ENCODE assay signal across 16 mouse cellular contexts in the genomic region with DNA sequence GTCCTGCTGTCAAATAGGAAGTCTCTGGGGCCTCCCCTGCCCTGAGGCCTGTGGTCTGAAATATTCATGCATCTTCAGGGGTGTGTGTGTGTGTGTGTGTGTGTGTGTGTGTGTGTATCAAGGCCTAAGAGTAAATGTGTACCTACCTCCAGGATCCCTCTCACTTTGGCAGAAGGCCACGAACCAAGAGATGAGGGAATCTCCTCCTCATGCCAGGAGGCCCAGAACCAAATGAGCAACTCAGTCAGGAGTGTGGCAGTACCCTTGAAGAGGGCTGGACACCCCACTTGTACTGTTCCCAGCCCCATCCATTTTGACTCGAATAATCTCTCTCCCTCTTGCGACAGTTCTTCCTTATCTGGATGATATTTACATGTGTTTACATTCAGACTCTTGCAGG. TPM values are rescaled to one million over a fixed set of nuclear protein-coding genes. Genes with fewer than 3 reads are reported as not detected.
DNase-seq lines count a peak whose midpoint lies in the region; ATAC-seq and TF ChIP-seq lines count a peak whose summit lies in the region.
"Had no signal": no experiment of that assay in that cellular context is flagged by ENCODE, and none has a peak within 500 bp of the region (broad histone marks: within the 10 kb centered on the region; RNA-seq: fewer than 3 reads in every experiment).

No protein-coding gene starts in this region.

- no peaks in the 10 kb centered on the region for H3K9me3 ChIP-seq in heart, postnatal 0 days (replicated peaks; ENCODE audit: control insufficient read depth, low read length)
- H3K9me3 ChIP-seq in heart, embryonic 12.5 days (replicated peaks): no peaks in the 10 kb centered on the region
- H3K9me3 ChIP-seq in kidney, embryonic 16.5 days (ENCODE audit: low read length): no peaks in the 10 kb centered on the region
- H3K9me3 ChIP-seq: embryonic facial prominence, embryonic 15.5 days; limb, embryonic 15.5 days; midbrain, embryonic 13.5 days; neural tube, embryonic 15.5 days had no signal

- TF ChIP-seq EP300 in heart, postnatal 0 days (IDR thresholded peaks at IDR 0.05; ENCODE audit: low read depth): no peak

- H3K27me3 ChIP-seq in heart, postnatal 0 days (ENCODE audit: control insufficient read depth, insufficient read depth, low read length): no peaks in the 10 kb centered on the region
- H3K27me3 ChIP-seq in heart, embryonic 12.5 days (replicated peaks): no peaks in the 10 kb centered on the region
- H3K27me3 ChIP-seq in kidney, embryonic 16.5 days (ENCODE audit: insufficient read depth, low read length): no peaks in the 10 kb centered on the region
- H3K27me3 ChIP-seq: embryonic facial prominence, embryonic 15.5 days; limb, embryonic 15.5 days had no signal

- DNase-seq in cerebellum, adult 9-10 months: peak; percentile 66
- no peak for DNase-seq in cerebellum, postnatal 4 days (ENCODE audit: low spot score in 2 of 2)
- DNase-seq in heart, postnatal 0 days (ENCODE audit: low spot score): no peak
- peak; percentile 53 for DNase-seq in kidney, postnatal 10 days
- DNase-seq in A20 (ENCODE audit: low read depth, low spot score): peak; percentile 83
- DNase-seq in ovary, postnatal 36 days (ENCODE audit: low spot score): no peak
- DNase-seq: cerebellum, adult 11 months; thymus, postnatal 4 days had no signal

- peaks cover 47% of the 10 kb centered on the region for H3K4me1 ChIP-seq in heart, postnatal 0 days (ENCODE audit: control insufficient read depth, insufficient read depth)
- H3K4me1 ChIP-seq in heart, embryonic 12.5 days (replicated peaks): peaks cover 32% of the 10 kb centered on the region
- peaks cover 9% of the 10 kb centered on the region for H3K4me1 ChIP-seq in kidney, embryonic 16.5 days (ENCODE audit: insufficient read depth, low read length)

- H3K4me2 ChIP-seq in heart, postnatal 0 days (ENCODE audit: low read depth, low read length): no peak overlapping the region
- no peak overlapping the region for H3K4me2 ChIP-seq in heart, embryonic 12.5 days
- no peak overlapping the region for H3K4me2 ChIP-seq in kidney, embryonic 16.5 days (replicated peaks; ENCODE audit: low read depth, low read length)
- H3K4me2 ChIP-seq: embryonic facial prominence, embryonic 15.5 days had no signal

- no peak; the same call in 1 of the 2 replicates for TF ChIP-seq CTCF in heart, postnatal 0 days (IDR thresholded peaks at IDR 0.05; ENCODE audit: low read depth)

- no peak overlapping the region for H3K4me3 ChIP-seq in heart, postnatal 0 days (ENCODE audit: low read depth, low read length)
- no peak overlapping the region for H3K4me3 ChIP-seq in heart, embryonic 12.5 days
- no peak overlapping the region for H3K4me3 ChIP-seq in kidney, embryonic 16.5 days (ENCODE audit: low read length)
- H3K4me3 ChIP-seq: embryonic facial prominence, embryonic 15.5 days; limb, embryonic 15.5 days; midbrain, embryonic 13.5 days; myocyte; neural tube, embryonic 15.5 days had no signal

- H3K9ac ChIP-seq in heart, postnatal 0 days (replicated peaks; ENCODE audit: low read depth, low read length): no peak overlapping the region
- H3K9ac ChIP-seq in heart, embryonic 12.5 days: no peak overlapping the region
- no peak overlapping the region for H3K9ac ChIP-seq in kidney, embryonic 16.5 days (replicated peaks; ENCODE audit: low read length)
- H3K9ac ChIP-seq: embryonic facial prominence, embryonic 15.5 days; limb, embryonic 15.5 days; lung, embryonic 14.5 days; midbrain, embryonic 13.5 days; neural tube, embryonic 15.5 days had no signal

- 58% methylated on average over 3 of the region's 3 CpGs for WGBS in heart, postnatal 0 days
- 81% methylated on average over 3 of the region's 3 CpGs for WGBS in heart, embryonic 12.5 days
- 85% methylated on average over 3 of the region's 3 CpGs for WGBS in kidney, embryonic 16.5 days

- 0 out of 2 replicates have a peak, but pooled peaks cover 3% of the 10 kb centered on the region for H3K36me3 ChIP-seq in heart, postnatal 0 days (replicated peaks; ENCODE audit: control insufficient read depth, insufficient read depth, low read length)
- H3K36me3 ChIP-seq in heart, embryonic 12.5 days: peaks cover 7% of the 10 kb centered on the region; the same call in 1 of the 2 replicates
- no peaks in the 10 kb centered on the region for H3K36me3 ChIP-seq in kidney, embryonic 16.5 days (ENCODE audit: insufficient read depth, low read length)

- no peak for ATAC-seq in heart, postnatal 0 days (ENCODE audit: insufficient read depth, low read depth)
- no peak for ATAC-seq in heart, embryonic 12.5 days (ENCODE audit: insufficient number of reproducible peaks, low FRiP score)
- ATAC-seq in kidney, embryonic 16.5 days (ENCODE audit: low FRiP score, low TSS enrichment): no peak

- 0 out of 2 replicates have a peak overlapping the region, but pooled peaks have one; percentile 99 for H3K27ac ChIP-seq in heart, postnatal 0 days (ENCODE audit: low read depth)
- no peak overlapping the region for H3K27ac ChIP-seq in heart, embryonic 12.5 days (ENCODE audit: poor library complexity, severe bottlenecking)
- no peak overlapping the region for H3K27ac ChIP-seq in kidney, embryonic 16.5 days (ENCODE audit: low read length)
- H3K27ac ChIP-seq: embryonic facial prominence, embryonic 15.5 days; limb, embryonic 15.5 days; neural tube, embryonic 15.5 days had no signal

RNA-seq across cellular contexts. Expression of gene Tob2, which starts 26.4 kb away (rescaled TPM):
- 19.2 and 75.8 TPM in 2 replicates for total RNA-seq in heart, postnatal 0 days (2014; rRNA removed; ENCODE audit: low replicate concordance)
- 16.0 and 18.2 TPM in 2 replicates for polyA plus RNA-seq in heart, postnatal 0 days (2015; fragmentation: Nextera tagmentation; extraction: Ambion mirVana)
- polyA plus RNA-seq in heart, embryonic 12.5 days (2016; fragmentation: Nextera tagmentation; extraction: Ambion mirVana): 14.6 and 14.7 TPM in 2 replicates
- polyA plus RNA-seq in kidney, embryonic 16.5 days (2015; fragmentation: Nextera tagmentation; extraction: Ambion mirVana): 29.6 and 32.6 TPM in 2 replicates

RNA-seq across cellular contexts. Expression of gene Tef, which starts 30.0 kb away (rescaled TPM):
- 41.5 and 58.7 TPM in 2 replicates for total RNA-seq in heart, postnatal 0 days (2014; rRNA removed; ENCODE audit: low replicate concordance)
- polyA plus RNA-seq in heart, postnatal 0 days (2015; fragmentation: Nextera tagmentation; extraction: Ambion mirVana): 27.8 and 30.3 TPM in 2 replicates
- polyA plus RNA-seq in heart, embryonic 12.5 days (2016; fragmentation: Nextera tagmentation; extraction: Ambion mirVana): 26.0 and 27.8 TPM in 2 replicates
- 25.7 and 28.9 TPM in 2 replicates for polyA plus RNA-seq in kidney, embryonic 16.5 days (2015; fragmentation: Nextera tagmentation; extraction: Ambion mirVana)

RNA-seq across cellular contexts. Expression of gene Phf5a, which starts 39.5 kb away (rescaled TPM):
- total RNA-seq in heart, postnatal 0 days (2014; rRNA removed; ENCODE audit: low replicate concordance): 26.9 and 31.0 TPM in 2 replicates
- polyA plus RNA-seq in heart, postnatal 0 days (2015; fragmentation: Nextera tagmentation; extraction: Ambion mirVana): 60.7 and 65.3 TPM in 2 replicates
- polyA plus RNA-seq in heart, embryonic 12.5 days (2016; fragmentation: Nextera tagmentation; extraction: Ambion mirVana): 88.9 and 89.3 TPM in 2 replicates
- polyA plus RNA-seq in kidney, embryonic 16.5 days (2015; fragmentation: Nextera tagmentation; extraction: Ambion mirVana): 167 and 172 TPM in 2 replicates

RNA-seq across cellular contexts. Expression of gene Aco2, which starts 39.9 kb away (rescaled TPM):
- 2,020 and 2,039 TPM in 2 replicates for total RNA-seq in heart, postnatal 0 days (2014; rRNA removed; ENCODE audit: low replicate concordance)
- polyA plus RNA-seq in heart, postnatal 0 days (2015; fragmentation: Nextera tagmentation; extraction: Ambion mirVana): 1,019 and 1,040 TPM in 2 replicates
- 497 and 519 TPM in 2 replicates for polyA plus RNA-seq in heart, embryonic 12.5 days (2016; fragmentation: Nextera tagmentation; extraction: Ambion mirVana)
- 281 and 293 TPM in 2 replicates for polyA plus RNA-seq in kidney, embryonic 16.5 days (2015; fragmentation: Nextera tagmentation; extraction: Ambion mirVana)

Comparison
In these comparisons a context has a peak if more than half of its experiments do, and no peak if none do; other contexts are left out.
1. DNase-seq: peak in cerebellum, adult 9-10 months (single experiment), kidney, postnatal 10 days (single experiment) and A20 (single experiment); none in cerebellum, postnatal 4 days (0 of 2), heart, postnatal 0 days (single experiment) and ovary, postnatal 36 days (single experiment).